8 mouse cellular contexts compared by ENCODE assay signal in genomic region chr1:73362122-73362521, GRCm38 (mm10).
DNase-seq lines count a peak whose midpoint lies in the region; ATAC-seq lines count a peak whose summit lies in the region.

No protein-coding gene starts in this region.

- no peaks in the 10 kb centered on the region for H3K9me3 ChIP-seq in hindbrain, embryonic 12.5 days (replicated peaks)
- no peaks in the 10 kb centered on the region for H3K9me3 ChIP-seq in hindbrain, embryonic 11.5 days (ENCODE audit: control insufficient read depth, low read length)
- no peaks in the 10 kb centered on the region for H3K9me3 ChIP-seq in embryonic facial prominence, embryonic 11.5 days (replicated peaks; ENCODE audit: control insufficient read depth, low read length)
- H3K9me3 ChIP-seq in lung, embryonic 15.5 days, result no peaks in the 10 kb centered on the region

- H3K27ac ChIP-seq in hindbrain, embryonic 12.5 days, result peak overlapping the region; percentile 45; the same call in 1 of the 2 replicates
- H3K27ac ChIP-seq in hindbrain, embryonic 11.5 days (ENCODE audit: low read depth, low read length), result no peak overlapping the region
- no peak overlapping the region for H3K27ac ChIP-seq in embryonic facial prominence, embryonic 11.5 days (replicated peaks; ENCODE audit: low read depth, low read length)
- peak overlapping the region; percentile 91 for H3K27ac ChIP-seq in lung, embryonic 15.5 days

- no peaks in the 10 kb centered on the region for H3K36me3 ChIP-seq in hindbrain, embryonic 12.5 days
- H3K36me3 ChIP-seq in hindbrain, embryonic 11.5 days (ENCODE audit: control insufficient read depth, insufficient read depth, low read length), result no peaks in the 10 kb centered on the region
- H3K36me3 ChIP-seq in embryonic facial prominence, embryonic 11.5 days (replicated peaks; ENCODE audit: control insufficient read depth, insufficient read depth, low read depth, low read length), result no peaks in the 10 kb centered on the region
- no peaks in the 10 kb centered on the region for H3K36me3 ChIP-seq in lung, embryonic 15.5 days

- H3K4me2 ChIP-seq in hindbrain, embryonic 12.5 days (replicated peaks), result no peak overlapping the region
- H3K4me2 ChIP-seq in hindbrain, embryonic 11.5 days (replicated peaks; ENCODE audit: low read depth, low read length), result no peak overlapping the region
- H3K4me2 ChIP-seq in embryonic facial prominence, embryonic 11.5 days (ENCODE audit: low read depth, low read length), result no peak overlapping the region
- H3K4me2 ChIP-seq in lung, embryonic 15.5 days, result no peak overlapping the region

- no peak overlapping the region for H3K9ac ChIP-seq in hindbrain, embryonic 12.5 days
- H3K9ac ChIP-seq in hindbrain, embryonic 11.5 days (ENCODE audit: low read depth, low read length), result no peak overlapping the region
- H3K9ac ChIP-seq in embryonic facial prominence, embryonic 11.5 days (replicated peaks; ENCODE audit: low read length), result no peak overlapping the region
- no peak overlapping the region for H3K9ac ChIP-seq in lung, embryonic 15.5 days

- DNase-seq in hindbrain, embryonic 11.5 days (ENCODE audit: low spot score), result no peak
- DNase-seq in embryonic facial prominence, embryonic 11.5 days (ENCODE audit: low spot score), result peak; percentile 9
- DNase-seq in heart, postnatal 4 days, result peak; percentile 72
- no peak for DNase-seq in layer of hippocampus, adult 9-10 months (ENCODE audit: low spot score)
- DNase-seq in right cerebral cortex, postnatal 10 days (ENCODE audit: low spot score in 2 of 2), result no peak
- DNase-seq in embryo, embryonic 9.5 days (ENCODE audit: extremely low spot score), result no peak

- 65% methylated on average over 1 of the region's 1 CpGs for WGBS in hindbrain, embryonic 12.5 days
- 80% methylated on average over 1 of the region's 1 CpGs for WGBS in hindbrain, embryonic 11.5 days
- WGBS in embryonic facial prominence, embryonic 11.5 days, result 76% methylated on average over 1 of the region's 1 CpGs
- 53% methylated on average over 1 of the region's 1 CpGs for WGBS in lung, embryonic 15.5 days

- ATAC-seq in hindbrain, embryonic 12.5 days (ENCODE audit: low FRiP score), result no peak
- ATAC-seq in hindbrain, embryonic 11.5 days (ENCODE audit: low FRiP score), result no peak
- no peak for ATAC-seq in embryonic facial prominence, embryonic 11.5 days (replicated peaks; ENCODE audit: insufficient number of reproducible peaks, low FRiP score, low TSS enrichment, low read depth)
- peak; percentile 64 for ATAC-seq in lung, embryonic 15.5 days (ENCODE audit: borderline replicate concordance, extremely low read depth, low FRiP score, low TSS enrichment)

- no peak overlapping the region for H3K4me3 ChIP-seq in hindbrain, embryonic 12.5 days
- no peak overlapping the region for H3K4me3 ChIP-seq in hindbrain, embryonic 11.5 days (ENCODE audit: low read depth, low read length)
- H3K4me3 ChIP-seq in embryonic facial prominence, embryonic 11.5 days (ENCODE audit: low read depth, low read length), result no peak overlapping the region
- H3K4me3 ChIP-seq in lung, embryonic 15.5 days, result no peak overlapping the region

- H3K27me3 ChIP-seq in hindbrain, embryonic 12.5 days, result no peaks in the 10 kb centered on the region
- H3K27me3 ChIP-seq in hindbrain, embryonic 11.5 days (ENCODE audit: control insufficient read depth, insufficient read depth, low read length), result no peaks in the 10 kb centered on the region
- H3K27me3 ChIP-seq in embryonic facial prominence, embryonic 11.5 days (ENCODE audit: control insufficient read depth, insufficient read depth, low read length), result no peaks in the 10 kb centered on the region
- no peaks in the 10 kb centered on the region for H3K27me3 ChIP-seq in lung, embryonic 15.5 days

- peaks cover 22% of the 10 kb centered on the region for H3K4me1 ChIP-seq in hindbrain, embryonic 12.5 days
- peaks cover 2% of the 10 kb centered on the region for H3K4me1 ChIP-seq in hindbrain, embryonic 11.5 days (replicated peaks; ENCODE audit: control insufficient read depth, insufficient read depth, low read length)
- H3K4me1 ChIP-seq in embryonic facial prominence, embryonic 11.5 days (ENCODE audit: control insufficient read depth, insufficient read depth, low read length), result no peaks in the 10 kb centered on the region
- peaks cover 48% of the 10 kb centered on the region for H3K4me1 ChIP-seq in lung, embryonic 15.5 days

Comparison
In these comparisons a context has a peak if more than half of its experiments do, and no peak if none do; other contexts are left out.
1. H3K27ac ChIP-seq: peak in hindbrain, embryonic 12.5 days (single experiment) and lung, embryonic 15.5 days (single experiment); none in hindbrain, embryonic 11.5 days (single experiment) and embryonic facial prominence, embryonic 11.5 days (single experiment).
2. DNase-seq: peak in embryonic facial prominence, embryonic 11.5 days (single experiment) and heart, postnatal 4 days (single experiment); none in hindbrain, embryonic 11.5 days (single experiment), layer of hippocampus, adult 9-10 months (single experiment), right cerebral cortex, postnatal 10 days (0 of 2) and embryo, embryonic 9.5 days (single experiment).